Mouse (Mus musculus) macrophage (primary cell): Measurements from ENCODE around the gene Vav1. TPM values are rescaled to one million over a fixed set of nuclear protein-coding genes. Genes with fewer than 3 reads are reported as not detected.
"Not testable (repeated sequence)": the region's sequence is repeated elsewhere in the genome, so short reads cannot be mapped to it uniquely, and the experiment has no call there.

ENCODE experiments used
- H3K27ac ChIP-seq: fragments of 350-480 bp; formaldehyde crosslinking; 2 replicates; pipeline ENCODE4 v1.9.0; 2021
- H3K36me3 ChIP-seq: fragments of 350-480 bp; formaldehyde crosslinking; 2 replicates; pipeline ENCODE4 v1.9.0; 2021; ENCODE audit errors: inconsistent target
- H3K4me3 ChIP-seq: fragments of 350-480 bp; formaldehyde crosslinking; 2 replicates; pipeline ENCODE4 v1.9.0; 2021; ENCODE audit errors: inconsistent target
- H3K79me2 ChIP-seq: fragments of 350-480 bp; formaldehyde crosslinking; 2 replicates; pipeline ENCODE4 v1.9.0; 2021; ENCODE audit errors: inconsistent target
- WGBS: methylation state at CpG from one replicate; pipeline ENCODE4 v1.1.7; 2026; ENCODE audit warnings: inconsistent platforms; ENCODE audit not compliant: missing documents; 5-methylcytosine and 5-hydroxymethylcytosine counted together
- polyA plus RNA-seq: library from polyadenylated mRNA; stranded (reverse); fragments of 250-400 nt; gene quantifications from 3 replicates; pipeline ENCODE4 v1.2.4, GENCODE M21; 2018; ENCODE audit warnings: inconsistent platforms

Vav1 gene
- polyA plus RNA-seq, 1 experiment from 2014 or later = 91.4 TPM

DNA sequence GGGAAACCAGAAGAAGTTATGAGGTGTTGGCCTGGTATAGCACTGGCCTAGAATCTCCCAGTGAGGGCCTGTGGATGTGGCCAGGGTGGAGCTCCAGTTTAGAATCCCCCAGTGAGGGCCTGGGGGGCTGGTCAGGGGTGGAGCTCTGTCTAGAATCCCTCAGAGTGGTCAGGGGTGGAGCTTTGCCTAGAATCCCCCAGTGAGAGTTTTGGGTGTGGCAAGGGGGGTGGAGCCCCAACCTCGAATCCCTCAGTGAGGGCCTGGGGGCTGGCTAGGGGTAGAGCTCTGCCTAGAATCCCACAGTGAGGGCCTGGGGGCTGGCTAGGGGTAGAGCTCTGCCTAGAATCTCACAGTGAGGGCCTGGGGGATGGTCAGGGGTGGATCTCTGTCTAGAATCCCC, 17.1 kb upstream of the Vav1 start:
- WGBS = 85% methylated on average over 1 of the region's 1 CpGs
- no peak overlapping the region for H3K4me3 ChIP-seq
- peaks cover 42% of the 10 kb centered on the region for H3K36me3 ChIP-seq
- H3K27ac ChIP-seq = no peak overlapping the region
- H3K79me2 ChIP-seq = no peaks in the 10 kb centered on the region

GRCm38 (mm10) chr17:57262901-57263550, 15.9 kb upstream of the Vav1 start:
- H3K27ac ChIP-seq = no peak overlapping the region
- H3K79me2 ChIP-seq = no peaks in the 10 kb centered on the region
- 88% methylated on average over 15 of the region's 17 CpGs for WGBS
- H3K36me3 ChIP-seq = peaks cover 35% of the 10 kb centered on the region; the same call in 1 of the 2 replicates
- H3K4me3 ChIP-seq = no peak overlapping the region

GRCm38 (mm10) chr17:57264164-57264563, 14.7 kb upstream of the Vav1 start:
- H3K4me3 ChIP-seq = no peak overlapping the region
- no peaks in the 10 kb centered on the region for H3K79me2 ChIP-seq
- H3K27ac ChIP-seq = no peak overlapping the region
- WGBS = 12% methylated on average over 2 of the region's 2 CpGs
- peaks cover 23% of the 10 kb centered on the region; the same call in 1 of the 2 replicates for H3K36me3 ChIP-seq

DNA sequence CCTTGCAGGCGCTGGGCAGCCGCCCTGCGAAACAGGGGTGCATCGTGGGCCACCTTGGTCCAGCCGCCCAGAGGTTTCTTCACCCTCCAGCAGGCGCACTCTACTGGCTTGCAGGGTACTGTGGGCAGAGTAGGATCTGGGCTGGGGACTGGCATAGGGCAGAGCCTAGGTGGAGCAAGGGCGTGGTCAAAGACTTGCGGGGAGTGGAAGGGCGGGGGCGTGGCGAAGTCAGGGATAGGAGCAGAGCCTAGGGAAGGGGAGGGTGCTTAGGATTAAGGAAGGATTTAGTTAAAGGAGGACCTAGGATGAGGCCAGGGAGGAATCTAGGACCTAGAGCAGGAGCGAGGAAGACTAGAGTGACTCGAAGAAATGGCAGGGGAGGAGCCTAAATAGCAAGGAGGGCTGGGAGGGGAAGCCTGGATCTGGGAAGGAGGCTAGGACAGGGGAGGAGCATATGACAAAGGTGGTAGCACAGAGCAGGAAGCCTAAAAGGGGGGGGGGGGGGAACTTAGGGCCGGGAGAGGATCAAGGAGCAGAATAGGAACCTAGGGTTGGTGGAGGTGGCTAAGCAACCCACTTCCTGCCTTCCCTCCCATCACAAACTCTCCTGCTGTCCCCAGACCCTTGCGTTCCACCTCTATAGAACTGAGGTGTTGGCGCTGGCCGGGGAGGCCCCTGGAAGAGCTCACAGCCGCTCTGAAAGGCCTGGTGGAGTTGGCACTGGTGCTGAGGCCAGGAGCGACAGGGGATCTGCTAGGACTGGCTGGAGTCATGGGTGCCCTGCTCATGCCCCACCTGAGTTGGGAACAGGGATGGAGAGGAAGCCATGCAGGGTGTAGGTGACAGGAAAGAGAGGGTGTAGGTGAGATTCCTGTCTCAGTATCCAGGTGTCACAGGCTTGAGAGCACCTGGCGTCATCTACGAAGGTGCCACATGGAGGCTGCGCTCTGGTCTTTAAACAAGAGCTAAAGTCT, 13.6 kb upstream of the Vav1 start:
- H3K79me2 ChIP-seq = no peaks in the 10 kb centered on the region
- no peak overlapping the region for H3K27ac ChIP-seq
- H3K4me3 ChIP-seq = no peak overlapping the region
- peaks cover 20% of the 10 kb centered on the region; the same call in 1 of the 2 replicates for H3K36me3 ChIP-seq
- WGBS = 37% methylated on average over 21 of the region's 22 CpGs

DNA sequence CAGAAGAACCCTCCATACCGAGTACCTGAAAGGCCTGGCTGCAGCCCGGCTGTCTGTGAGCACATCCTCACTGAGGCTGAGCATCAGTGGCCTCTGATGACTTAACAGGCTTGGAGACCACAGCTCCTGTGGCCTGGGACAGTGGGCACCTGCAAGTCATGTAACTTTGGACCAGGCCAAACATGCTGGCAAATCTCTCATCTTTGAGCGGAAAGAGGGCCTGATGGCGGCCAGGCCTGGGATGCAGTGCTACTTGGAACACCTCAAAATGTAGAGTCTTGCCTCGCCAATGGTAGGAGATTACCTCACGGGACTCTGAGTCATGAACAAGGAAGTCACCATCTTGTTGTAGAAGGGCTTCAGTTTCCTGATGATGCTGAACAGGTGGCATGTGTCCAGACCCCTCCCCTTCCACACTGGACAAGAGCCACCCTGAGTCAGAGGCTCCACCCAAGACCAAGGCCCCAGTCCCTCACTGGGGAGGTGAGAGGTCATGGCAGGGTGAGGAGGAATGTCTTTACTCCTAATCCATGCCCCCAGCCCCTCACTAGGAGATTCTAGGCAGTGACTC, 11.3 kb upstream of the Vav1 start:
- Histone ChIP-seq H3K79me2 (no peaks in the 10 kb centered on the region), H3K4me3 (no peak overlapping the region), H3K36me3 (0 out of 2 replicates have a peak, but pooled peaks cover 5% of the 10 kb centered on the region), H3K27ac (no peak overlapping the region)
- WGBS = 93% methylated on average over 6 of the region's 6 CpGs

GRCm38 (mm10) chr17:57271301-57271700, 7.6 kb upstream of the Vav1 start:
- Histone ChIP-seq H3K79me2 (peaks cover 6% of the 10 kb centered on the region; the same call in 1 of the 2 replicates), H3K36me3 (no peaks in the 10 kb centered on the region), H3K27ac (no peak overlapping the region), H3K4me3 (no peak overlapping the region)
- 64% methylated on average over 6 of the region's 9 CpGs for WGBS

- H3K79me2 ChIP-seq = peaks cover 13% of the 10 kb centered on the region; the same call in 1 of the 2 replicates
- H3K27ac ChIP-seq = no peak overlapping the region
- 75% methylated on average over 4 of the region's 7 CpGs for WGBS
- H3K4me3 ChIP-seq = no peak overlapping the region
- no peaks in the 10 kb centered on the region for H3K36me3 ChIP-seq
Measured at GRCm38 (mm10) chr17:57273846-57274245, 5.1 kb upstream of the Vav1 start.

GRCm38 (mm10) chr17:57274686-57275085, 4.2 kb upstream of the Vav1 start:
- H3K4me3 ChIP-seq = peak overlapping the region; percentile 76
- H3K79me2 ChIP-seq = peaks cover 22% of the 10 kb centered on the region
- H3K36me3 ChIP-seq = no peaks in the 10 kb centered on the region
- H3K27ac ChIP-seq = peak overlapping the region; percentile 68
- 5% methylated on average over 15 of the region's 15 CpGs for WGBS

DNA sequence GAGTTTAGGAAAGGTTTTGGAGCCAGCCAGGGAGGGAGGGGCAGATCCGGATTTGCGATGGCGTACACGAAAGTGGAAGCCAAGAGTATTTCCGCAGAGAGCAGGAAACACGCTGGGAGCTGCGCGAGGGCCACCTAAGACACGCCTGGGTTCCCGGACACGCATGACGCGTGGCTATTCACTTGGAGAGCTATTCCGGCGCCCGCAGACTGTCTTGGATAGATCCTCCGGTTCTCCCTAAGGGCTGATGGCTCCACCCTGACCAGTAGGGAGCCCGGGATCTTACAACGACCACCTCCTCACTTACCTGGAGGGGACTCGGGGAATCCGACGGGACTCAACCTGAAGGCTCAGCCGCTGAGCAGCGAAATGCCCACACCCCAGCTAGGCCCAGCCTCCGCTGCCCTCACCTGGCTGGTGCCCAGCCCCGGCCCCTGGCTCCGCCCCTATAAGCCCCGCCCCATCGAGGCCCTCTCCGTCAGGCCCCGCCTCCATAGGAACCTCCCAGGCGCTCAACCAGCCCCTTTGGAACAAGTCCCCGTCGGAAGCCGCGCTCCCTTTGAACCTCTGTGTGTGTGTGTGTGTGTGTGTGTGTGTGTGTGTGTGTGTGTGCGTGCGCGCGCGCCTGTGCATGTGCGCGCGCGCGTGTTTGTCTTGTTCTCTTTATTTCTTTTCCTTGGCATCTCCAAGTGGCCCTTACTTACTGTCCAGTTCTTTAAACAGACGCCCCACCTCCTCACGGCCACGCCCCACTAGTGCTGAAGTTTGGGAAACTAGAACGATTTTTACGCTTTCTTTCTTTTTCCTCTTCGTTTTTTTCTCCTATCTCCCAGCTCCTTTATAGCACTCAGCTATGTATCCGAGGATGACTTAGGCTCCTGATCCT, 3.5 kb upstream of the Vav1 start:
- no peaks in the 10 kb centered on the region for H3K36me3 ChIP-seq
- peak overlapping the region; percentile 72 for H3K27ac ChIP-seq
- peaks cover 28% of the 10 kb centered on the region for H3K79me2 ChIP-seq
- under 1% methylated on average over 46 of the region's 53 CpGs for WGBS
- H3K4me3 ChIP-seq = peak overlapping the region; percentile 76

GRCm38 (mm10) chr17:57275997-57276351, 2.9 kb upstream of the Vav1 start:
- Histone ChIP-seq H3K27ac (peak overlapping the region; percentile 72), H3K79me2 (peaks cover 34% of the 10 kb centered on the region), H3K4me3 (peak overlapping the region; percentile 76), H3K36me3 (no peaks in the 10 kb centered on the region)
- 7% methylated on average over 12 of the region's 13 CpGs for WGBS

- H3K27ac ChIP-seq = peak overlapping the region; percentile 72
- H3K36me3 ChIP-seq = no peaks in the 10 kb centered on the region
- peak overlapping the region; percentile 76 for H3K4me3 ChIP-seq
- H3K79me2 ChIP-seq = peaks cover 41% of the 10 kb centered on the region
- WGBS = 1% methylated on average over 20 of the region's 20 CpGs
Measured at GRCm38 (mm10) chr17:57276634-57277121, 2.2 kb upstream of the Vav1 start.

GRCm38 (mm10) chr17:57277598-57278261, 1.2 kb upstream of the Vav1 start:
- WGBS = 85% methylated on average over 3 of the region's 5 CpGs
- H3K27ac ChIP-seq = 0 out of 2 replicates have a peak overlapping the region, but pooled peaks have one; percentile 97
- not testable (repeated sequence) for H3K36me3 ChIP-seq

DNA sequence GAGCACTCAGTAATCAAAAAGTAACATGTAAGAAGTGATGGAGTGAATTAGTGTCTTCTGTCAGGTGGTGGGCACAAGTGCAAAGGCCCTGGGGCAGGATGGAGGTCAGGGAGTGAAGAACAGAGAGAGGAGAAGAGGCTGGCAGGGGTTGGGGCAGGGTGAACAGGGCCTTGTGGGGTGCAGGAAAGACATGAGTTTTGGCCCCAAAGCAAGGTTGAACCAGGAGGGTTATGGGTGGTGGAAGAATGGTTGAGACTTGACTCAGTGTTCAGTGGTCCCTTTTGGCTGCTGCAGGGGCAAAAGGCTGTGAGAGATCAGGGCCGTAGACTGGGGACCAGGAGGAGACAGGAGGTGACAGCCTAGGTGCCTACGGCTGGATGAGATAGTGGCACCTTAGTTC, 363 bp upstream of the Vav1 start:
- Histone ChIP-seq H3K79me2 (peaks cover 60% of the 10 kb centered on the region), H3K27ac (peak overlapping the region; percentile 97), H3K36me3 (no peaks in the 10 kb centered on the region; the same call in 1 of the 2 replicates), H3K4me3 (no peak overlapping the region)
- 17% methylated on average over 2 of the region's 2 CpGs for WGBS

More at GRCm38 (mm10) chr17:57277598-57278261, 1.2 kb upstream of the Vav1 start:
- peaks cover 52% of the 10 kb centered on the region for H3K79me2 ChIP-seq
- H3K4me3 ChIP-seq = not testable (repeated sequence)
